Mouse (Mus musculus) mouse embryonic stem cell (cell line): ENCODE measurements around the gene Lpar4.

Source experiments
- in situ Hi-C, 2 experiments: fragments of 300-500 bp; cut with MboI; formaldehyde crosslinking; loops; 1 replicate in 1 of 2; 3 replicates in 1 of 2; pipeline ENCODE4 v1.14.3; 2019 to 2020; ENCODE audit warnings: low sequenced_read_pairs in 2 of 2, low pct_unique_long_range_greater_than_20kb in 1 of 2, mixed read lengths in 1 of 2; ENCODE audit not compliant: unreplicated experiment in 1 of 2

Lpar4 gene

GRCm38 (mm10) chrX:106920175-106920827 lies at the start of gene Lpar4:
Gene Lpar4 (plus strand): TSS chrX:106920625.
- in situ Hi-C loops: no loop called here

GRCm38 (mm10) chrX:106871426-106871825 lies 49.0 kb upstream of the Lpar4 start:
- in situ Hi-C loops: no loop called here

GRCm38 (mm10) chrX:106871894-106872293 lies 48.5 kb upstream of the Lpar4 start:
- in situ Hi-C loops: no loop called here

GRCm38 (mm10) chrX:106872315-106872714 lies 48.1 kb upstream of the Lpar4 start:
- in situ Hi-C loops: no loop called here

GRCm38 (mm10) chrX:106897707-106898275 lies 22.6 kb upstream of the Lpar4 start:
- in situ Hi-C loops: no loop called here

GRCm38 (mm10) chrX:106920828-106921619 lies 599 bp downstream of the Lpar4 start:
- in situ Hi-C loops: no loop called here

GRCm38 (mm10) chrX:106924572-106924971 lies 4.1 kb downstream of the Lpar4 start:
- in situ Hi-C loops: no loop called here

GRCm38 (mm10) chrX:106939326-106939725 lies 18.9 kb downstream of the Lpar4 start:
- in situ Hi-C loops: no loop called here

GRCm38 (mm10) chrX:106950558-106950957 lies 30.1 kb downstream of the Lpar4 start:
- in situ Hi-C loops: no loop called here

- in situ Hi-C loops: no loop called here
Observed at GRCm38 (mm10) chrX:106951016-106951415, 30.6 kb downstream of the Lpar4 start.

GRCm38 (mm10) chrX:106953840-106954239 lies 33.4 kb downstream of the Lpar4 start:
- in situ Hi-C loops: no loop called here

GRCm38 (mm10) chrX:106962233-106962632 lies 41.8 kb downstream of the Lpar4 start:
- in situ Hi-C loops: no loop called here

- in situ Hi-C loops: no loop called here
Observed at GRCm38 (mm10) chrX:106964326-106964725, 43.9 kb downstream of the Lpar4 start.
